Mouse (Mus musculus) hindbrain, postnatal 0 days (tissue): Measurements from ENCODE around the gene Fbxw11. TPM values are rescaled to one million over a fixed set of nuclear protein-coding genes. Genes with fewer than 3 reads are reported as not detected.

Source experiments
- ATAC-seq: fragments of 200-750 bp; cut with Nextera tagmentation; 2 replicates; pipeline ENCODE4 v1.8.0; 2017; ENCODE audit warnings: mild to moderate bottlenecking, moderate TSS enrichment, moderate library complexity
- DNase-seq: peaks from one replicate; pipeline ENCODE4 v3.0.0-alpha.2; 2015; ENCODE audit warnings: low spot score
- H3K27ac ChIP-seq: fragments of 300-500 bp; sonication (generic); 2 replicates; pipeline ENCODE4 v1.5.1; 2014; ENCODE audit warnings: mild to moderate bottlenecking
- H3K27me3 ChIP-seq: fragments of 300-500 bp; sonication (generic); 2 replicates; pipeline ENCODE4 v1.6.1; 2014; ENCODE audit warnings: low read length, mixed read lengths; ENCODE audit not compliant: insufficient read depth
- H3K36me3 ChIP-seq: fragments of 300-500 bp; sonication (generic); 2 replicates; pipeline ENCODE4 v1.6.1; 2014; ENCODE audit warnings: low read length, mixed read lengths; ENCODE audit not compliant: insufficient read depth
- H3K4me1 ChIP-seq: fragments of 300-500 bp; sonication (generic); 2 replicates; pipeline ENCODE4 v1.6.1; 2014; ENCODE audit warnings: antibody characterized with exemption, low read length, mixed read lengths; ENCODE audit not compliant: insufficient read depth
- H3K4me2 ChIP-seq: fragments of 300-500 bp; sonication (generic); 2 replicates; pipeline ENCODE4 v1.6.1; 2014; ENCODE audit warnings: low read depth, mild to moderate bottlenecking, low read length, moderate library complexity, mixed read lengths
- H3K4me3 ChIP-seq: fragments of 300-500 bp; sonication (generic); 2 replicates; pipeline ENCODE4 v1.5.1; 2014; ENCODE audit warnings: low read length
- H3K9ac ChIP-seq: fragments of 300-500 bp; sonication (generic); replicated peaks from 2 replicates; pipeline ENCODE4 v1.6.1; 2014; ENCODE audit warnings: mild to moderate bottlenecking, low read length, moderate library complexity, mixed read lengths
- H3K9me3 ChIP-seq: fragments of 300-500 bp; sonication (generic); 2 replicates; pipeline ENCODE4 v1.6.1; 2016; ENCODE audit warnings: low read length, mixed read lengths
- CTCF ChIP-seq: IDR thresholded peaks from 2 replicates; pipeline ENCODE4 v1.5.1; 2016; ENCODE audit warnings: antibody characterized with exemption, control low read depth, low read depth
- WGBS: fragments of 180-500 bp; shearing (Covaris S2); extraction: QIAGEN DNeasy Blood & Tissue Kit; methylation state at CpG from one replicate; pipeline ENCODE4 v1.1.7; 2014; 5-methylcytosine and 5-hydroxymethylcytosine counted together
- polyA plus RNA-seq: library from polyadenylated mRNA; unstranded; fragments of >200 nt; fragmentation: Nextera tagmentation; extraction: Ambion mirVana; gene quantifications from 2 replicates; pipeline ENCODE4 v1.2.1, GENCODE M21; 2015
- total RNA-seq: library from RNA; depleted of rRNA; stranded (reverse); fragments of >200 nt; gene quantifications from 2 replicates; pipeline ENCODE4 v1.2.3, GENCODE M21; 2014

The Fbxw11 gene
- total and polyA plus RNA-seq, 2 experiments from 2014 or later, result 95.4 to 149 TPM

GRCm38 (mm10) chr11:32622479-32623190 lies 19.9 kb upstream of the Fbxw11 start:
- DNase-seq (no peak), ATAC-seq (peak; percentile 3; the same call in 1 of the 2 replicates)
- H3K9me3 ChIP-seq, result no peaks in the 10 kb centered on the region
- H3K4me2 ChIP-seq, result no peak overlapping the region
- no peak overlapping the region for H3K4me3 ChIP-seq
- H3K4me1 ChIP-seq, result 0 out of 2 replicates have a peak, but pooled peaks cover 6% of the 10 kb centered on the region
- WGBS, result 69% methylated on average over 13 of the region's 13 CpGs
- H3K9ac ChIP-seq, result no peak overlapping the region
- H3K27me3 ChIP-seq, result no peaks in the 10 kb centered on the region
- no peak for TF ChIP-seq CTCF
- no peaks in the 10 kb centered on the region for H3K36me3 ChIP-seq
- H3K27ac ChIP-seq, result peak overlapping the region; percentile 32; the same call in 1 of the 2 replicates

GRCm38 (mm10) chr11:32623236-32623635 lies 19.3 kb upstream of the Fbxw11 start:
- DNase-seq, result peak; percentile 69
- WGBS, result 50% methylated on average over 5 of the region's 5 CpGs
- peak; percentile 82 for ATAC-seq
- Histone ChIP-seq H3K4me2 (no peak overlapping the region), H3K27me3 (no peaks in the 10 kb centered on the region), H3K36me3 (no peaks in the 10 kb centered on the region), H3K27ac (peak overlapping the region; percentile 16; the same call in 1 of the 2 replicates), H3K4me1 (0 out of 2 replicates have a peak, but pooled peaks cover 6% of the 10 kb centered on the region), H3K4me3 (no peak overlapping the region), H3K9ac (no peak overlapping the region), H3K9me3 (no peaks in the 10 kb centered on the region)
- TF ChIP-seq CTCF, result no peak

GRCm38 (mm10) chr11:32623912-32624311 lies 18.6 kb upstream of the Fbxw11 start:
- DNase-seq (no peak), ATAC-seq (no peak)
- H3K27ac ChIP-seq, result no peak overlapping the region
- no peak overlapping the region for H3K4me2 ChIP-seq
- 0 out of 2 replicates have a peak, but pooled peaks cover 6% of the 10 kb centered on the region for H3K4me1 ChIP-seq
- no peak overlapping the region for H3K4me3 ChIP-seq
- WGBS, result 78% methylated on average over 6 of the region's 6 CpGs
- H3K36me3 ChIP-seq, result no peaks in the 10 kb centered on the region
- TF ChIP-seq CTCF, result no peak
- H3K9me3 ChIP-seq, result no peaks in the 10 kb centered on the region
- H3K9ac ChIP-seq, result no peak overlapping the region
- no peaks in the 10 kb centered on the region for H3K27me3 ChIP-seq

GRCm38 (mm10) chr11:32625677-32626076 lies 16.8 kb upstream of the Fbxw11 start:
- DNase-seq, result peak; percentile 56
- H3K9me3 ChIP-seq, result no peaks in the 10 kb centered on the region
- peak; percentile 76 for TF ChIP-seq CTCF
- 0 out of 2 replicates have a peak, but pooled peaks cover 6% of the 10 kb centered on the region for H3K4me1 ChIP-seq
- H3K4me3 ChIP-seq, result no peak overlapping the region
- H3K4me2 ChIP-seq, result no peak overlapping the region
- H3K27me3 ChIP-seq, result no peaks in the 10 kb centered on the region
- 76% methylated on average over 1 of the region's 1 CpGs for WGBS
- no peak for ATAC-seq
- no peaks in the 10 kb centered on the region for H3K36me3 ChIP-seq
- H3K9ac ChIP-seq, result no peak overlapping the region
- H3K27ac ChIP-seq, result no peak overlapping the region

DNA sequence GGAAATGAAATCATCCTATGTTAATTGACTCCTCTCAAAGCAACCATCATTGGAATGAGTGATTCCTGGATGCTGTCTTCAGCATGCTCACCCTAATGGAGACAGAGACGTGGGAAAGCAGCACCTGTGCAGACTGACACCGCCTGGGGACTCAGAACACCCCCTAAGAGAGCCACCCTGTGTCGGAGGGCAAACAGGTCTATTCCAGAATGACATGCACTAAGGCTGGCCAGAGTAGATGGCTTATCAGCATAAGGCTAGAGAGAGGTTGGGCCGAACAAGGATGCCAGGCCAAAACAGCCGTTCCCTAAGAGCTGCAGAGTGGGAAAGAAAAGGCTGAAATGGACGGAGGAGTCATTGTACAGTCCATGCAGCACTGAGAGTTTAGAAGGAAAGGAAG lies 16.4 kb upstream of the Fbxw11 start:
- ATAC-seq (no peak), DNase-seq (no peak)
- WGBS, result 84% methylated on average over 6 of the region's 6 CpGs
- Histone ChIP-seq H3K4me2 (no peak overlapping the region), H3K9me3 (no peaks in the 10 kb centered on the region), H3K27ac (no peak overlapping the region), H3K4me1 (0 out of 2 replicates have a peak, but pooled peaks cover 6% of the 10 kb centered on the region), H3K4me3 (no peak overlapping the region), H3K27me3 (no peaks in the 10 kb centered on the region), H3K36me3 (no peaks in the 10 kb centered on the region), H3K9ac (no peak overlapping the region)
- TF ChIP-seq CTCF, result no peak

- DNase-seq (no peak), ATAC-seq (no peak)
- 79% methylated on average over 6 of the region's 6 CpGs for WGBS
- no peak overlapping the region for H3K27ac ChIP-seq
- H3K4me1 ChIP-seq, result no peaks in the 10 kb centered on the region
- no peaks in the 10 kb centered on the region for H3K9me3 ChIP-seq
- H3K36me3 ChIP-seq, result no peaks in the 10 kb centered on the region
- H3K27me3 ChIP-seq, result no peaks in the 10 kb centered on the region
- no peak overlapping the region for H3K4me2 ChIP-seq
- no peak overlapping the region for H3K4me3 ChIP-seq
- TF ChIP-seq CTCF, result no peak
- H3K9ac ChIP-seq, result no peak overlapping the region
Observed at GRCm38 (mm10) chr11:32627900-32628299, 14.6 kb upstream of the Fbxw11 start.

GRCm38 (mm10) chr11:32629713-32630211 lies 12.8 kb upstream of the Fbxw11 start:
- Histone ChIP-seq H3K9me3 (no peaks in the 10 kb centered on the region), H3K4me2 (no peak overlapping the region), H3K4me3 (no peak overlapping the region), H3K27ac (no peak overlapping the region), H3K9ac (no peak overlapping the region), H3K4me1 (no peaks in the 10 kb centered on the region), H3K27me3 (no peaks in the 10 kb centered on the region), H3K36me3 (no peaks in the 10 kb centered on the region)
- DNase-seq (no peak), ATAC-seq (no peak)
- no peak for TF ChIP-seq CTCF
- 90% methylated on average over 4 of the region's 4 CpGs for WGBS
